Mouse (Mus musculus) midbrain, embryonic 13.5 days (tissue): ENCODE data around the gene Smarcd2. TPM values are rescaled to one million over a fixed set of nuclear protein-coding genes. Genes with fewer than 3 reads are reported as not detected.

Source experiments
- ATAC-seq: fragments of 200-750 bp; cut with Nextera tagmentation; 2 replicates; pipeline ENCODE4 v1.8.0; 2017; ENCODE audit warnings: mild to moderate bottlenecking, moderate TSS enrichment, moderate library complexity
- H3K27ac ChIP-seq: fragments of 300-500 bp; sonication (generic); 2 replicates; pipeline ENCODE4 v1.5.1; 2015; ENCODE audit warnings: inconsistent platforms, mild to moderate bottlenecking, moderate library complexity
- H3K27me3 ChIP-seq: fragments of 300-500 bp; sonication (generic); 2 replicates; pipeline ENCODE4 v1.6.1; 2015; ENCODE audit warnings: mild to moderate bottlenecking, inconsistent platforms
- H3K36me3 ChIP-seq: fragments of 300-500 bp; sonication (generic); 2 replicates; pipeline ENCODE4 v1.6.1; 2015; ENCODE audit warnings: mild to moderate bottlenecking, inconsistent platforms
- H3K4me1 ChIP-seq: fragments of 300-500 bp; sonication (generic); replicated peaks from 2 replicates; pipeline ENCODE4 v1.6.1; 2015; ENCODE audit warnings: inconsistent platforms
- H3K4me2 ChIP-seq: fragments of 300-500 bp; sonication (generic); replicated peaks from 2 replicates; pipeline ENCODE4 v1.6.1; 2015; ENCODE audit warnings: moderate library complexity, mild to moderate bottlenecking, inconsistent platforms
- H3K4me3 ChIP-seq: fragments of 300-500 bp; sonication (generic); replicated peaks from 2 replicates; pipeline ENCODE4 v1.5.1; 2015; ENCODE audit warnings: mild to moderate bottlenecking, inconsistent platforms
- H3K9ac ChIP-seq: fragments of 300-500 bp; sonication (generic); replicated peaks from 2 replicates; pipeline ENCODE4 v1.6.1; 2015; ENCODE audit warnings: mild to moderate bottlenecking, inconsistent platforms
- H3K9me3 ChIP-seq: fragments of 300-500 bp; sonication (generic); 2 replicates; pipeline ENCODE4 v1.6.1; 2016; ENCODE audit warnings: mild to moderate bottlenecking, inconsistent platforms
- WGBS: fragments of 180-500 bp; shearing (Covaris S2); methylation state at CpG from one replicate; pipeline ENCODE4 v1.1.7; 2015; 5-methylcytosine and 5-hydroxymethylcytosine counted together
- polyA plus RNA-seq: library from polyadenylated mRNA; unstranded; fragments of >200 nt; fragmentation: Nextera tagmentation; extraction: Ambion mirVana; gene quantifications from 2 replicates; pipeline ENCODE4 v1.2.1, GENCODE M21; 2015

Smarcd2 gene
- polyA plus RNA-seq = 10.8 and 11.4 TPM in 2 replicates

GRCm38 (mm10) chr11:106272644-106273310 is at the start of gene Smarcd2:
TSS of gene Smarcd2 (minus strand) at chr11:106272972.
- H3K4me1 ChIP-seq = peaks cover 50% of the 10 kb centered on the region
- peak within 1 kb of the TSS; percentile 97 for H3K4me3 ChIP-seq
- under 1% methylated on average over 72 of the region's 72 CpGs for WGBS
- H3K4me2 ChIP-seq = peak within 1 kb of the TSS; percentile 89
- H3K27ac ChIP-seq = peak within 1 kb of the TSS; percentile 89
- H3K9me3 ChIP-seq = no peaks in the 10 kb centered on the region
- H3K9ac ChIP-seq = peak within 1 kb of the TSS; percentile 96
- peak; percentile 93 for ATAC-seq
- no peaks in the 10 kb centered on the region for H3K36me3 ChIP-seq
- 0 out of 2 replicates have a peak, but pooled peaks cover 4% of the 10 kb centered on the region for H3K27me3 ChIP-seq

- no peak overlapping the region for H3K4me2 ChIP-seq
- no peak for ATAC-seq
- 79% methylated on average over 21 of the region's 21 CpGs for WGBS
- H3K27me3 ChIP-seq = no peaks in the 10 kb centered on the region
- H3K9ac ChIP-seq = no peak overlapping the region
- no peak overlapping the region for H3K4me3 ChIP-seq
- H3K4me1 ChIP-seq = no peaks in the 10 kb centered on the region
- H3K36me3 ChIP-seq = no peaks in the 10 kb centered on the region
- H3K27ac ChIP-seq = no peak overlapping the region
- H3K9me3 ChIP-seq = no peaks in the 10 kb centered on the region
These were observed 45.9 kb upstream of the Smarcd2 start for GRCm38 (mm10) chr11:106318406-106319366.

DNA sequence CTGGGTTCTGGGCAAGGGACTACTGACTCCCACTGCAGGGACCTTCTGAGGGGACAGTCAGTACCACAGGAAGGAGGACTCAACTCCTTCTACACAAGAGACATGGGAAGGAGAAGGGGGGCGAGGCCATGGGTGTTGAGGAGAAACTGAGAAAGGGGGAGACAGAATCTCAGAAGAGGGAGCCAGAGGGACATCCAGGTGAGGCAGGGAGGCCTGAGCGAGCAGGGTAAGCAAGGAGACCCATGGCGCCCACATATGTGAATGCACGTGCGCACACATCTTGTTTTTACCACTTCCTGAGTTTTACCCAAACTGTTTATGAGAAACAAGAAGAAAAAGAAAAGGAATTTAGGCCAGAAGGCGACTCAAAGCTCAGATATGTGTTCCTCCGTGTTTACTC is 45.0 kb upstream of the Smarcd2 start:
- no peak for ATAC-seq
- Histone ChIP-seq H3K9me3 (no peaks in the 10 kb centered on the region), H3K27ac (no peak overlapping the region), H3K4me1 (no peaks in the 10 kb centered on the region), H3K9ac (no peak overlapping the region), H3K36me3 (no peaks in the 10 kb centered on the region), H3K4me2 (no peak overlapping the region), H3K27me3 (no peaks in the 10 kb centered on the region), H3K4me3 (no peak overlapping the region)
- 84% methylated on average over 7 of the region's 7 CpGs for WGBS

- Histone ChIP-seq H3K9me3 (no peaks in the 10 kb centered on the region), H3K4me2 (no peak overlapping the region), H3K27me3 (no peaks in the 10 kb centered on the region), H3K36me3 (no peaks in the 10 kb centered on the region), H3K27ac (no peak overlapping the region), H3K4me1 (no peaks in the 10 kb centered on the region), H3K4me3 (no peak overlapping the region), H3K9ac (no peak overlapping the region)
- WGBS = 71% methylated on average over 1 of the region's 1 CpGs
- ATAC-seq = no peak
These were observed 43.6 kb upstream of the Smarcd2 start for GRCm38 (mm10) chr11:106316416-106316815.

- Histone ChIP-seq H3K4me1 (no peaks in the 10 kb centered on the region), H3K4me3 (no peak within 1 kb of the TSS), H3K27ac (no peak within 1 kb of the TSS), H3K36me3 (no peaks in the 10 kb centered on the region), H3K27me3 (no peaks in the 10 kb centered on the region), H3K4me2 (no peak within 1 kb of the TSS), H3K9ac (no peak within 1 kb of the TSS), H3K9me3 (no peaks in the 10 kb centered on the region)
- WGBS = 78% methylated on average over 9 of the region's 9 CpGs
- no peak for ATAC-seq
These were observed 41.6 kb upstream of the Smarcd2 start, which contains the start of gene Cd79b for GRCm38 (mm10) chr11:106314333-106314812. TSS of gene Cd79b (minus strand) at chr11:106314762.

DNA sequence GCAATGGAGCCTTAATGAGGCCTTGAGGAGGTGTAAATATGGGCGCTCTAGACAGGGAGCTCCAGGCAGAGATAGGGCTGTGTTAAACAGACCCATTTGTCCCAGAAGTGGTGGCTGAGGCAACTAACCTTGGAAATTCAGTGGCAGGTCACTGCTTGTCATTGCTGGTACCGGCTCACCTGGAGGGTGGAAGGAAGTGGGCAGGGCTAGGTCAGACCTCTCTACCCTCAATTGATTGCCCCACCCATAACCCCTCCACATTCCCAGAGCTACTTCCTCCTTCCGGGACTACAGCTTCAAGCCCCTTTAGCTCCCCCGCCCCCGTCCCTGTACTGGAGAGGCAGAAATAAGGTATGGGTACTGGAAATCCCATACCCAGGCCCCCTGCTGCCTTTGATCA is 40.8 kb upstream of the Smarcd2 start:
- Histone ChIP-seq H3K4me2 (no peak overlapping the region), H3K27ac (no peak overlapping the region), H3K36me3 (no peaks in the 10 kb centered on the region), H3K4me1 (no peaks in the 10 kb centered on the region), H3K27me3 (no peaks in the 10 kb centered on the region), H3K4me3 (no peak overlapping the region), H3K9ac (no peak overlapping the region), H3K9me3 (no peaks in the 10 kb centered on the region)
- WGBS = 87% methylated on average over 5 of the region's 5 CpGs
- ATAC-seq = no peak

DNA sequence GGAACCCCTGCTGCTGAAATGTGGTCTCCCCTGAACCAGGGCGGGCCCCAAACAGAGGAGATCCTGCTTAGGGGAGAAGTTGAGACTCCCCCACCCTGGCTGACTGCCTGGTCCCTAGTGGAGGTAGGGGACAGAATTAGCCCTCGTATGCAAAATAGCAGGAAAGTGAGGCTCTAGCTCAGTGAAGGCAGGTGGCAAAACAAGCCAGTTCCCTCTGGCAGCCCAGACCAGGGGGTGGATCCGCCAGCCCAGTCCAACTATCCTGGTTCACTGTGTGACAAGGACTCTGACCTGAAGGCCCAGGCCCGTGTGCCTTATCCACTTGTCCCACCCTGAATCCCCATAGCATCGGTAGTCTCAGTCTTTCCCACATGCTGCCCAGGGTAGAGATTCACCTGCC is 37.4 kb upstream of the Smarcd2 start:
- H3K27me3 ChIP-seq = no peaks in the 10 kb centered on the region
- H3K4me1 ChIP-seq = no peaks in the 10 kb centered on the region
- no peak overlapping the region for H3K4me3 ChIP-seq
- ATAC-seq = no peak
- WGBS = 76% methylated on average over 5 of the region's 5 CpGs
- no peaks in the 10 kb centered on the region for H3K36me3 ChIP-seq
- no peak overlapping the region for H3K4me2 ChIP-seq
- no peak overlapping the region for H3K27ac ChIP-seq
- H3K9ac ChIP-seq = no peak overlapping the region
- no peaks in the 10 kb centered on the region for H3K9me3 ChIP-seq

DNA sequence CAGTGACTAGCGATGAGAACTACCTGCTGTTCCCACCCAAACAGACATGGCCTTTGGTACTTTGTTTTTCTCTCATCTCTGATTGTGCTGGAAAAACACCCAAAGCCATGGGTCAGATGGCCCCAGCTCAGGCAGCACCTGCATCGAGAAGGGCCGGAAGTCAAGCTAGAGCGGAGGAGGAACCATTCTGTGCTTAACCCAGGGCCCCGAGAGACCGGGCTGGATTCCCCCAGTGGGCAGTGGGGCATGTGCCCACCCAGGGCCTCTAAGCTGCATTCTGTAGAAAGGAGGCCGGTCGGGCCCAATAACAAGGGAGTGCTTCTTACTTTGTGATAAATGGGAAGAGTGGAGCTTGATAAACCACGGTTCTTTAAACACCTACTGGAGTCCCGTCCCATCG is 35.4 kb upstream of the Smarcd2 start:
- Histone ChIP-seq H3K4me3 (no peak overlapping the region), H3K4me2 (no peak overlapping the region), H3K4me1 (no peaks in the 10 kb centered on the region), H3K27ac (no peak overlapping the region), H3K36me3 (no peaks in the 10 kb centered on the region), H3K9ac (no peak overlapping the region), H3K9me3 (no peaks in the 10 kb centered on the region), H3K27me3 (no peaks in the 10 kb centered on the region)
- no peak for ATAC-seq
- WGBS = 89% methylated on average over 11 of the region's 11 CpGs

- H3K9me3 ChIP-seq = no peaks in the 10 kb centered on the region
- no peak overlapping the region for H3K4me2 ChIP-seq
- WGBS = 88% methylated on average over 5 of the region's 5 CpGs
- no peak for ATAC-seq
- H3K4me1 ChIP-seq = no peaks in the 10 kb centered on the region
- H3K27ac ChIP-seq = no peak overlapping the region
- no peak overlapping the region for H3K9ac ChIP-seq
- no peaks in the 10 kb centered on the region for H3K36me3 ChIP-seq
- no peaks in the 10 kb centered on the region for H3K27me3 ChIP-seq
- no peak overlapping the region for H3K4me3 ChIP-seq
These were observed 34.7 kb upstream of the Smarcd2 start for GRCm38 (mm10) chr11:106307432-106307831.

- H3K27me3 ChIP-seq = no peaks in the 10 kb centered on the region
- no peaks in the 10 kb centered on the region for H3K36me3 ChIP-seq
- no peaks in the 10 kb centered on the region for H3K4me1 ChIP-seq
- WGBS = 85% methylated on average over 9 of the region's 9 CpGs
- H3K27ac ChIP-seq = no peak overlapping the region
- H3K9ac ChIP-seq = no peak overlapping the region
- no peak for ATAC-seq
- H3K4me3 ChIP-seq = no peak overlapping the region
- H3K9me3 ChIP-seq = no peaks in the 10 kb centered on the region
- H3K4me2 ChIP-seq = no peak overlapping the region
These were observed 34.0 kb upstream of the Smarcd2 start for GRCm38 (mm10) chr11:106306758-106307157.

- no peaks in the 10 kb centered on the region for H3K4me1 ChIP-seq
- no peak for ATAC-seq
- H3K9ac ChIP-seq = no peak overlapping the region
- H3K27me3 ChIP-seq = no peaks in the 10 kb centered on the region
- no peaks in the 10 kb centered on the region for H3K9me3 ChIP-seq
- WGBS = 91% methylated on average over 3 of the region's 3 CpGs
- no peak overlapping the region for H3K4me2 ChIP-seq
- H3K27ac ChIP-seq = no peak overlapping the region
- H3K4me3 ChIP-seq = no peak overlapping the region
- no peaks in the 10 kb centered on the region for H3K36me3 ChIP-seq
These were observed 33.3 kb upstream of the Smarcd2 start for GRCm38 (mm10) chr11:106306065-106306385.

- no peak for ATAC-seq
- WGBS = 84% methylated on average over 10 of the region's 10 CpGs
- H3K4me2 ChIP-seq = no peak overlapping the region
- no peak overlapping the region for H3K4me3 ChIP-seq
- no peaks in the 10 kb centered on the region for H3K27me3 ChIP-seq
- no peaks in the 10 kb centered on the region for H3K9me3 ChIP-seq
- no peak overlapping the region for H3K9ac ChIP-seq
- H3K36me3 ChIP-seq = no peaks in the 10 kb centered on the region
- no peak overlapping the region for H3K27ac ChIP-seq
- H3K4me1 ChIP-seq = no peaks in the 10 kb centered on the region
These were observed 32.7 kb upstream of the Smarcd2 start for GRCm38 (mm10) chr11:106305348-106306064.
